In genomic region chr19:47259581-47259980, GRCm38 (mm10) we compare ENCODE assay signal across 8 mouse cellular contexts.
DNase-seq lines count a peak whose midpoint lies in the region; ATAC-seq lines count a peak whose summit lies in the region.

No protein-coding gene starts in this region.

- H3K4me1 ChIP-seq in embryonic facial prominence, embryonic 13.5 days = peaks cover 8% of the 10 kb centered on the region

- H3K9me3 ChIP-seq in embryonic facial prominence, embryonic 13.5 days = no peaks in the 10 kb centered on the region

- 0 out of 2 replicates have a peak, but pooled peaks have one; percentile 8 for ATAC-seq in embryonic facial prominence, embryonic 13.5 days (ENCODE audit: insufficient number of reproducible peaks, insufficient read depth, low FRiP score, low TSS enrichment, low read depth)

- H3K27me3 ChIP-seq in embryonic facial prominence, embryonic 13.5 days = peaks cover 10% of the 10 kb centered on the region

- H3K27ac ChIP-seq in embryonic facial prominence, embryonic 13.5 days = no peak overlapping the region

- peaks cover 16% of the 10 kb centered on the region for H3K36me3 ChIP-seq in embryonic facial prominence, embryonic 13.5 days

- no peak overlapping the region for H3K4me2 ChIP-seq in embryonic facial prominence, embryonic 13.5 days

- H3K4me3 ChIP-seq in embryonic facial prominence, embryonic 13.5 days = no peak overlapping the region

- H3K9ac ChIP-seq in embryonic facial prominence, embryonic 13.5 days = no peak overlapping the region

- 8% methylated on average over 5 of the region's 5 CpGs for WGBS in embryonic facial prominence, embryonic 13.5 days

- DNase-seq in adrenal gland, postnatal 36 days = peak; percentile 47 to 54
- no peak for DNase-seq in adrenal gland, adult 8-10 months
- DNase-seq in ES-CJ7 (ENCODE audit: low read depth, low spot score) = peak; percentile 73
- DNase-seq in kidney, adult 9 months = peak; percentile 62
- peak; percentile 48 for DNase-seq in mesoderm, embryonic 11.5 days (ENCODE audit: low read depth, low spot score)
- DNase-seq in T-cell, adult 2 months (ENCODE audit: low spot score) = no peak
- no peak for DNase-seq in right cerebral cortex, adult 2 months (ENCODE audit: low spot score in 2 of 2)

Comparison
In these comparisons a context has a peak if more than half of its experiments do, and no peak if none do; other contexts are left out.
1. DNase-seq: peak in adrenal gland, postnatal 36 days (2 of 2), ES-CJ7 (single experiment), kidney, adult 9 months (single experiment) and mesoderm, embryonic 11.5 days (single experiment); none in adrenal gland, adult 8-10 months (single experiment), T-cell, adult 2 months (single experiment) and right cerebral cortex, adult 2 months (0 of 2).